Mouse (Mus musculus) stomach, postnatal 0 days (tissue): Measurements from ENCODE around the gene Sapcd2. TPM values are rescaled to one million over a fixed set of nuclear protein-coding genes. Genes with fewer than 3 reads are reported as not detected.

ENCODE experiments used
- ATAC-seq: fragments of 200-750 bp; cut with Nextera tagmentation; 2 replicates; pipeline ENCODE4 v1.8.0; 2017; ENCODE audit not compliant: low FRiP score, low TSS enrichment
- DNase-seq: peaks from one replicate; pipeline ENCODE4 v3.0.0-alpha.2; 2016; ENCODE audit warnings: low spot score
- H3K27ac ChIP-seq: fragments of 300-500 bp; sonication (generic); replicated peaks from 2 replicates; pipeline ENCODE4 v1.5.1; 2014; ENCODE audit warnings: mild to moderate bottlenecking, control low read depth
- H3K27me3 ChIP-seq: fragments of 300-500 bp; sonication (generic); 2 replicates; pipeline ENCODE4 v1.6.1; 2014; ENCODE audit warnings: low read length; ENCODE audit not compliant: control insufficient read depth, insufficient read depth
- H3K36me3 ChIP-seq: fragments of 300-500 bp; sonication (generic); 2 replicates; pipeline ENCODE4 v1.6.1; 2014; ENCODE audit warnings: low read length, mixed read lengths; ENCODE audit not compliant: control insufficient read depth, insufficient read depth
- H3K4me1 ChIP-seq: fragments of 300-500 bp; sonication (generic); replicated peaks from 2 replicates; pipeline ENCODE4 v1.6.1; 2014; ENCODE audit warnings: antibody characterized with exemption; ENCODE audit not compliant: control insufficient read depth, insufficient read depth
- H3K4me2 ChIP-seq: fragments of 300-500 bp; sonication (generic); replicated peaks from 2 replicates; pipeline ENCODE4 v1.6.1; 2014; ENCODE audit warnings: low read depth, mild to moderate bottlenecking, control low read depth, moderate library complexity
- H3K4me3 ChIP-seq: fragments of 300-500 bp; sonication (generic); 2 replicates; pipeline ENCODE4 v1.5.1; 2014; ENCODE audit warnings: low read depth, low read length, control low read depth
- H3K9ac ChIP-seq: fragments of 300-500 bp; sonication (generic); 2 replicates; pipeline ENCODE4 v1.6.1; 2014; ENCODE audit warnings: mild to moderate bottlenecking, low read length, control low read depth, mixed read lengths
- H3K9me3 ChIP-seq: fragments of 300-500 bp; sonication (generic); 2 replicates; pipeline ENCODE4 v1.6.1; 2016; ENCODE audit warnings: low read length; ENCODE audit not compliant: control insufficient read depth
- CTCF ChIP-seq: IDR thresholded peaks from 2 replicates; pipeline ENCODE4 v1.5.1; 2016; ENCODE audit warnings: antibody characterized with exemption, low read depth, mild to moderate bottlenecking, moderate library complexity
- EP300 ChIP-seq: optimal IDR thresholded peaks from 2 replicates; pipeline ENCODE3; 2016; ENCODE audit warnings: antibody characterized with exemption
- WGBS: fragments of 180-500 bp; shearing (Covaris S2); extraction: QIAGEN DNeasy Blood & Tissue Kit; methylation state at CpG from one replicate; pipeline ENCODE4 v1.1.7; 2014; 5-methylcytosine and 5-hydroxymethylcytosine counted together
- polyA plus RNA-seq: library from polyadenylated mRNA; unstranded; fragments of >200 nt; fragmentation: Nextera tagmentation; extraction: Ambion mirVana; gene quantifications from 2 replicates; pipeline ENCODE4 v1.2.1, GENCODE M21; 2015

Gene Sapcd2
- polyA plus RNA-seq, 1 experiment from 2014 or later: 16.6 TPM

DNA sequence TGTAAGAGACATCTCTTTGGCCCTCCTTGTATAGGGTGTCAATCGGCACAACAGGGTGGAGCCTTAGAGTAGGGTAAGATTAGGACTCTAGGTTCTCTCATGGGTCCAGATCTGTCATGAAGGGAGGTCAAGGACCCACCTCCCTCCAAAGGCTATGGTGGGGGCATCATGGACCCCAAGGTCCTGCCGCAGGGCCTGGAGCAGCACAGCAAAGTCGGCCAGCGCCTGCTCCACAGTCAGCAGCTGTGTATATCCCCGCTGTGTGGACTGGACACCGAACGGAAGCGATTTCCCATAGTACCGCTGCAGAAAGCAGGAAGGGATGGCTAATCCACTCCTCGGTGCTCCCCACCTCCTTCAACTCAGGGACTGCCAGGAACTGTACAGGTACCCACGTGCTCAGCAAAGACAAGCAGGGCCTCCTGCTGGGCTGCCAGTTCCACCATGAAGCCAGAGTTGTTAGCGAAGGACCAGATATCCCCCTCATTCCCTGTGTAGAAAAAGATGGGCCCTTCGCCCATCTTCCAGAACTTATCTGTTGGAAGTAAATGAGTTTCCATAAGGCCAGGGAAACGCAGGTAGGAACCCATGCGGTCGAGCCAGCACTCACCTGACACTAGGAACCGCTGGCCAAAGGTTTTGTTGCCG is 16.6 kb upstream of the Sapcd2 start:
- no peak overlapping the region for H3K27ac ChIP-seq
- peak overlapping the region; percentile 43; the same call in 1 of the 2 replicates for H3K9ac ChIP-seq
- DNase-seq: no peak
- H3K4me1 ChIP-seq: peaks cover 5% of the 10 kb centered on the region
- 37% methylated on average over 18 of the region's 18 CpGs for WGBS
- H3K27me3 ChIP-seq: no peaks in the 10 kb centered on the region
- peak overlapping the region; percentile 73 for H3K4me2 ChIP-seq
- H3K9me3 ChIP-seq: no peaks in the 10 kb centered on the region
- TF ChIP-seq CTCF (no peak), EP300 (no peak)
- H3K36me3 ChIP-seq: peaks cover 17% of the 10 kb centered on the region
- peak; percentile 10; the same call in 1 of the 2 replicates for ATAC-seq
- peak overlapping the region; percentile 34 for H3K4me3 ChIP-seq

DNA sequence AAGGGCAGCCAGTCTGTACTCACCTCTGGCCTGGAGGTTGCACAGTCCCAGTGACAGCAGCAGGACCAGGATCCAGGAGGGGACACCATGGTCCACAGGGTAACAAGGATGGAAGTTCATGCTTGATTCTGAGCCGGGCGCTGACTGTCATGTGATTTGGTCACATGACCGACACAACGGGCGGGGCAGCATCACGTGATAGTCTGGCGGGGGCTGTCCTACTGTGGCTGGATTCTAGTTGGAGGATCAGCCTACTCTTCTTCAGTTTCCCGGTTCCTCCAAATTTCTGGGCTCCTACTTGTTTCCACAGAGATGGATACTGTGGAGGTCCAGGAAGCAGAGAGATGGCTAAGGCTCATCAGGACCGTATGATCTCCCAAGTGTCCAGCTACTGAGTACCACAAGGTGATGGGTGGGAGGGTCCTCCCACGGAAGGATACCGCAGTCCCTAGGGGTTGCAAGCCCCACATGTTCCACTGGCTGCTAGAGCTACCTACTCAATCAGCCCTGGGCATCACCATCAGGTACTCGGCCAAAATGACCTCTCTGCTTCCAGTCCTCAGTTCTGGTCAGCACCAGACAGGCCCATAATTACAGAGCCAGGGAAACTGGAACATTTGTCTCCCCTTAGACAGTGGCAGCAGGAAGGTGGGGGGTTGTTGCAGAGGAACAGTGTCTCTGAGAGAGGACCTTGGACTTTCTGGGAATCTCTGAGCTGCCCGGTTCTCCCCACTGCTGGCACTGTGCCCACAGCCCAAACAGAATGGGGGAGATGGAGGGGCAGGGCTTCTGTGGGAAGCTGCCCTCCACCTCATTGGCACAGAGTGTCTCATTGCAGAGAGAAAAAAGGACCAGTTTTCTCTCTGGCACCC is 15.7 kb upstream of the Sapcd2 start, which contains the start of gene Dpp7:
Dpp7 (minus strand) TSS at position 152 of the 872 bp plus-strand sequence.
- H3K9ac ChIP-seq: peak within 1 kb of the TSS; percentile 55
- peaks cover 11% of the 10 kb centered on the region for H3K36me3 ChIP-seq
- H3K9me3 ChIP-seq: no peaks in the 10 kb centered on the region
- H3K27ac ChIP-seq: no peak within 1 kb of the TSS
- peak within 1 kb of the TSS; percentile 73 for H3K4me2 ChIP-seq
- H3K27me3 ChIP-seq: no peaks in the 10 kb centered on the region
- peak within 1 kb of the TSS; percentile 34 for H3K4me3 ChIP-seq
- WGBS: 5% methylated on average over 13 of the region's 13 CpGs
- ATAC-seq (peak; percentile 79), DNase-seq (peak; percentile 87)
- TF ChIP-seq EP300: no peak
- TF ChIP-seq CTCF: no peak
- peaks cover 5% of the 10 kb centered on the region for H3K4me1 ChIP-seq

DNA sequence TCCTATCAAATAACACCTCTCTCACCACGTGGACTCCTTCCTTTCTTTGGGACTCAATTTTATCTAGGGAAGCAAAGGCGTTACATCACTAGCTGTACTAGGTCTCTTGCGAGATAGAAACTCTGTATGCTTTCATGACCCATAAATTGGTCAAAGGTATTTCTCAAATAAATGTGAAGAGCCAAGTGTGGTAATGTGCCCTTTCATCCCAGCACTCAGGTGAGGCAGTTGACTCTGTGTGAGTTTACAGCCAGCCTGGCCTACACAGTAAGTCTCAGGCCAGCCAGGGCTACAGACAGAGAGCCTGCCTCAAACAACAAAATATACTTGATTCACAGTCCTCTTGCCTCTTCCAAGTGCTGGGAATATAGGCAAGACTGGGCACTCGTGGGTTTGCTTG is 12.3 kb upstream of the Sapcd2 start:
- no peak overlapping the region for H3K4me3 ChIP-seq
- no peak for ATAC-seq
- H3K27ac ChIP-seq: no peak overlapping the region

DNA sequence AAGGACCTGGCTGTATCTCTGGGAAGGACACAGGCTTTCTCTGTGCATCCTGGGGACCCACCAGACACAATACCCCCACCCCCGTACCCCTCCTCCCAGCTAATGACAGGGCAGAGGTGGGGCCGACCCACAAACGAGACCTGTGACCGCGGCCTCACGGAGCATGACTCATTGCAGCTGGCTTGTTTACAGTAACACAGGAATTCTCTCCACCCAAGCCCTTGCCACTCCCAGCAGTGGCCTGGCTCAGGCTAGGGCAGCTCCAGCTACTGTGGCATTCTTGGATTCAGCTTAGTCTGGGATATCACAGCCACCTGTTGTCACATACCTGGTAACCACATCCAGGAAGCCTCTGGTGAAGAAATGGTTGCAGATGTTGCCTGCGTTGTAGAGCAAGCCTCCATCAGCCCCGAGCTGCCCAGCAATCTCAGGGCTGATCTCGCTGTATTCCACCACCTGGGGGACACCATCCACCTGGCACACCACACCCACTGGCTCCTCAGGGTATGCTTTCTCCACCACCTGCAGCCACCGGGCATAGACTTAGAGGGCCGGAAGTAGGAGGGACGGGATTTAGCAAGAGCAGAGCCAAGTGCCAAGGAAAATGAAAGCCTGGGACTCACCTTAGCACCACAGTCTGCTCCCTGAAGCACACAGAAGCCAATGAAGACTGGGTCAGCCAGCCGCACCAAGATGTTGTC is 8.5 kb upstream of the Sapcd2 start:
- ATAC-seq (peak; percentile 90), DNase-seq (peak; percentile 86)
- Histone ChIP-seq H3K9ac (0 out of 2 replicates have a peak overlapping the region, but pooled peaks have one; percentile 0), H3K4me3 (no peak overlapping the region), H3K27ac (peak overlapping the region; percentile 78), H3K4me1 (peaks cover 3% of the 10 kb centered on the region; the same call in 1 of the 2 replicates), H3K4me2 (0 out of 2 replicates have a peak overlapping the region, but pooled peaks have one; percentile 14), H3K9me3 (no peaks in the 10 kb centered on the region), H3K36me3 (peaks cover 3% of the 10 kb centered on the region; the same call in 1 of the 2 replicates), H3K27me3 (no peaks in the 10 kb centered on the region)
- TF ChIP-seq CTCF: no peak
- TF ChIP-seq EP300: no peak
- 36% methylated on average over 13 of the region's 13 CpGs for WGBS

More for the DNA sequence above, 12.3 kb upstream of the Sapcd2 start:
- WGBS: 77% methylated on average over 4 of the region's 4 CpGs
- H3K9me3 ChIP-seq: no peaks in the 10 kb centered on the region
- no peak for DNase-seq
- TF ChIP-seq EP300: no peak
- no peak for TF ChIP-seq CTCF
- H3K9ac ChIP-seq: no peak overlapping the region
- H3K36me3 ChIP-seq: peaks cover 3% of the 10 kb centered on the region; the same call in 1 of the 2 replicates
- peaks cover 7% of the 10 kb centered on the region for H3K4me1 ChIP-seq
- H3K27me3 ChIP-seq: no peaks in the 10 kb centered on the region
- no peak overlapping the region for H3K4me2 ChIP-seq

DNA sequence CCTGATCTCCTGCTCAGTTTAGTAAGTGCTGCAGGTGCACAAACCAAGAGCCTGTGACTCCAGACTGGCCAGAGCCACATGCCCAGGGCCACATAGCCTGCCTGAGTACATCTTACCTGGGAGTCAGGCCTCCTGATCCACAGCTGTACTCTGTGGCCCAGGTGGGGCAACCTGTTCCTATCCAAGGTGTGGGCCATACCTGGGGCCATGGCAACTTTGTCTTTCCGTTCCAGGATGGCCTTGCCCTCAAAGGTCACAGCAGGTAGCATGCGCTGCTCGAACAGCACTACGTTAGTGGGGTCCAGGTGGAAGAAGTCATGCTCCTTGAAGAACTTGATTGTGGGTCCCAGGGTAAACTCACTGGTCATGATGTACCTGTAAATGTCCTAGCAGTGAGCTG is 7.8 kb upstream of the Sapcd2 start:
- TF ChIP-seq CTCF (no peak), EP300 (no peak)
- Histone ChIP-seq H3K27ac (peak overlapping the region; percentile 78), H3K4me1 (peaks cover 3% of the 10 kb centered on the region; the same call in 1 of the 2 replicates), H3K4me3 (peak overlapping the region; percentile 68), H3K27me3 (no peaks in the 10 kb centered on the region), H3K9ac (peak overlapping the region; percentile 73; the same call in 1 of the 2 replicates), H3K4me2 (peak overlapping the region; percentile 95), H3K36me3 (peaks cover 3% of the 10 kb centered on the region; the same call in 1 of the 2 replicates), H3K9me3 (no peaks in the 10 kb centered on the region)
- ATAC-seq: peak; percentile 11; the same call in 1 of the 2 replicates
- 81% methylated on average over 4 of the region's 4 CpGs for WGBS
- DNase-seq: peak; percentile 30
